21 mouse cellular contexts compared by ENCODE assay signal in genomic region chr13:99749342-99749741, GRCm38 (mm10).
"Had no signal": no experiment of that assay in that cellular context is flagged by ENCODE, and none has a peak within 500 bp of the region (broad histone marks: within the 10 kb centered on the region; RNA-seq: fewer than 3 reads in every experiment).

No protein-coding gene starts in this region.

- H3K4me3 ChIP-seq: intestine, embryonic 15.5 days; kidney, embryonic 15.5 days; limb, embryonic 10.5 days; limb, embryonic 13.5 days; liver, embryonic 15.5 days; midbrain, embryonic 12.5 days; midbrain, embryonic 15.5 days; neural tube, embryonic 12.5 days; neural tube, embryonic 15.5 days; stomach, embryonic 15.5 days had no signal

- DNase-seq: kidney, adult 11 months; kidney, adult 8-10 months; kidney, postnatal 10 days; kidney, postnatal 36 days; lung, adult 2 months; lung, postnatal 14 days; retina, postnatal 1 day; right cerebral cortex, postnatal 25 days; spleen, adult 18-20 months; thymus, postnatal 25 days had no signal

- H3K27ac ChIP-seq: intestine, embryonic 15.5 days; kidney, embryonic 15.5 days; limb, embryonic 10.5 days; limb, embryonic 13.5 days; liver, embryonic 15.5 days; macrophage; midbrain, embryonic 12.5 days; midbrain, embryonic 15.5 days; neural tube, embryonic 12.5 days; neural tube, embryonic 15.5 days; stomach, embryonic 15.5 days had no signal
